Mouse (Mus musculus) Muller cell, postnatal 12 days (primary cell): ENCODE data around the gene Cptp.
A peak's percentile ranks its signal among the peaks of the same experiment; 100 is the strongest.

Experiments
- DNase-seq: peaks from one replicate; pipeline ENCODE4 v3.0.0-alpha.2; 2015; ENCODE audit errors: inconsistent ontology term

Cptp gene

GRCm38 (mm10) chr4:155887674-155888073 lies 18.4 kb upstream of the Cptp start:
- DNase-seq = no peak

GRCm38 (mm10) chr4:155886330-155886729 lies 17.1 kb upstream of the Cptp start:
- no peak for DNase-seq

DNA sequence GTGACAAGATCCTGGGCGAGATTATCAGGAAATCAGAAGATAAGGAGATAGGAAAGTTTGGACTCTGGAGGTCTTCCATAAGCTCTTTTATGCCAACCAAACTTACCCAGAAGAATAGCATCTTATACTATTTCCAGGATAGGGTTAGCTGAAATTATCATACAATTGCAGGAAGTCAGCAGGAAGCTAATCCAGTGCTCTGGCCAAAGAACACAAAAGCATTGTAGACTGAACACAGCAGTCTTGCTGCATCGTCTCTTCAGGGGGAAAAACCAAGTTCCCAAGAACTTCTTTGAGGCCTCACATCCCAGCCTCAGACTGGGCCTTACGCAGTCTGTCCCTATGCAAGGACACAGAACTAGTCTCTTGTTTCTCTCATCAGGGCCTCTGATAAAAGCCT lies 14.3 kb upstream of the Cptp start:
- DNase-seq = no peak

- no peak for DNase-seq
Observed at GRCm38 (mm10) chr4:155871404-155871803, 2.2 kb upstream of the Cptp start.

DNA sequence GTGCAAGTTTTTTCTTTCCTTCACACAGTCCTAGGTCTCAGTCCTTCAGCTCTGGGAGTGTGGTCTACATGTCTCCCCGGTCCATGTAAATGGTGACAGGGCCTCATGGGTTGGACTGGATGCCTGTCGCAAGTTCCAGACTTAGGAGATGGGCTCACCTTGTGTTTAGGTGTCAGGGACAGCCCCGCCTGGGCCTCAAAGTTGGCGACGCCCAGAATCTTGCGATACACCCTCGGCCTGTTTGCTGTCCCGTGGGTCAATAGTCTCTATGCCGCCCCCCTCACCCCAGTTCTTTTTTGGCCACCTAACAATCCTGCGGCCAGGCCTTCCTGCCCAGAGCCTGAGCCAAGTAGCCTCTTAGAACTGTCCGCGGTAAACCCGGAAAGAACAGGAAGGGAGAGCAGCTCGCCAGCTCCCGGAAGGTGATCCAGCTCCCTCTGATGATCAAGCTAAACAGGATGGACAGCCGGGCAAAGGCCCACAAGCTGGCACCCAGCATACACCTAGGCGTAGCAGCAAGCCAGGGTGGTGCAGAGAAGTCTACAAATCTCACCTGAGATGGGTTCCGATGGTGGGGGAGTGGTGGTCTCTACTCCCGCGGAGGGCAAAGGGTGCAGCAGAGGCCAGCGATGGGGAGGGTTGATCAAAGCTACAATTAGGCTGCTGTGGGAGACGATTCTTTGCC lies 484 bp downstream of the Cptp start:
- peak; percentile 29 for DNase-seq

- no peak for DNase-seq
Observed at GRCm38 (mm10) chr4:155863001-155863400, 6.2 kb downstream of the Cptp start, which contains the start of gene Tas1r3. Gene Tas1r3 (minus strand): TSS chr4:155863362.

DNA sequence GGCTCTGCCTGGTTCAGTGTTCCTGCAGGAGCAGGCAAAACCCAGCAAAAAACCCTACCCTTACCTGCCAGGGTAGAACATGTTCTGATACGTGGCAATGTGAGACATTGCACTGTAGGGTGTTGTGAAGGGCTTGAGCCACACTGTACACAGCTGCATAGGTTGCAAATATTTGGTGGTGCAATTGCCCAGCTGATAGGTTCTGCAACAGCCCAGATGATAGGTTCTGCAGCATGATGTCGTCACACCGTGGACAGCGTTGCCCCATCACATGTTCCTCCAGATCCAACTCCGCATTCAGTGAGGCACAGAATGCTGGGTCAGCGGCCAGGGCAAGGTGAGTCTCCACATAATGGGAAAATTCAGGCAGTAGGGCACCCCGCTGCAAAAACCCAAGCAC lies 7.5 kb downstream of the Cptp start:
- DNase-seq = no peak

GRCm38 (mm10) chr4:155859318-155859717 lies 9.9 kb downstream of the Cptp start:
- DNase-seq = peak; percentile 78

DNA sequence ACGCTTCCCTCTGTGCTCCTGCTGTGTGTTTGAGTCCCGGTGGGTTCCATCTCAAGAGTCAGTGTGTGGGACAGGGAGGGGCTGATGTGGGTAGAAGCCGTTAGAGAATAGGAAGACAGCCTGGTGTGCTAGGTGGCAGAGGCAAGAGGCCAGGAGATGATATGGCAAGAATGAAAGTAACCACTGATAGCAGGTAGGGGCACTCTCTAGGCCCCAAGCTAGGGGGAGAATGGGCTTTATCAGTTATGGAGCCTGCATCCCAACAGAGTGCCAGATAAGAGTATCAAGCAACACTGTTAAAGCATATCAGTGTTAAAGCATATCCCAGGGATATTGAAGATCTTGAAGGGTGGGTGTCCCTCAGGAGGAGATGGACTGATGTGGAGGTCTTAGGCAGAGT lies 12.4 kb downstream of the Cptp start:
- no peak for DNase-seq

DNA sequence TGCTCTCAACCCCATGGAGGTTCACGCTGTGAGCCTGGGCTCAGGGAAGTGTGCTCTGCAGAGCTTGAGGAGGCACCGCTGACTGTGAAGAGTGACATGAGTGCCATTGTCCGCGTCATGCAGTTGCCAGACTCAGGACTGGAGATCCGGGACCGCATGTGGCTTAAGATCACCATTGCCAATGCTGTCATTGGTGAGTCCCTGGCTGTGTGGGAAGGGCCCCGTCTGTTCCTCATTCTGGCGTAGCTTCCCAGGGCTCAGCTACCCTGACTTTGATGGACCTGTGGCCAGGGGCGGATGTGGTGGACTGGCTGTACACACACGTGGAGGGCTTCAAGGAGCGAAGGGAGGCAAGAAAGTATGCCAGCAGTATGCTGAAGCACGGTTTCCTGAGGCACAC lies 13.2 kb downstream of the Cptp start:
- no peak for DNase-seq

- no peak for DNase-seq
Observed at GRCm38 (mm10) chr4:155854991-155855390, 14.2 kb downstream of the Cptp start.

DNA sequence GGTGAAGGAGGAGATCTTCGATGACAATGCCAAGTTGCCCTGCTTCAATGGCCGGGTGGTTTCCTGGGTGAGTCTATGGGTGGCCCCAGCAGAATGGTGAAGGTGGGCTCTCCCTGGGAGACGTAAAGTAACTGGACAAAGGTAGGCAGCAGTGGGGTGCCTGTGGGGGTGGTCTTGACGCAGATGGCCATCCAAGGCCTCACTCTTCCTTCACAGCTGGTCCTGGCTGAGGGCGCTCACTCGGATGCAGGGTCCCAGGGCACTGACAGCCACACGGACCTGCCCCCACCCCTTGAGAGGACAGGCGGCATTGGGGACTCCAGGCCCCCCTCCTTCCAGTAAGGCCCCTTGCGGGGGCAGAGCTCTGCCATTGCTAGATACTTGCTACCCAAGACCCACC lies 15.8 kb downstream of the Cptp start:
- no peak for DNase-seq

GRCm38 (mm10) chr4:155851951-155852411 lies 17.3 kb downstream of the Cptp start:
- DNase-seq = peak; percentile 55

- DNase-seq = no peak
Observed at GRCm38 (mm10) chr4:155851368-155851767, 17.9 kb downstream of the Cptp start.

- no peak for DNase-seq
Observed at GRCm38 (mm10) chr4:155849792-155850451, 19.3 kb downstream of the Cptp start.

- DNase-seq = no peak
Observed at GRCm38 (mm10) chr4:155849391-155849790, 19.8 kb downstream of the Cptp start.

- DNase-seq = no peak
Observed at GRCm38 (mm10) chr4:155848434-155849095, 20.7 kb downstream of the Cptp start.

DNA sequence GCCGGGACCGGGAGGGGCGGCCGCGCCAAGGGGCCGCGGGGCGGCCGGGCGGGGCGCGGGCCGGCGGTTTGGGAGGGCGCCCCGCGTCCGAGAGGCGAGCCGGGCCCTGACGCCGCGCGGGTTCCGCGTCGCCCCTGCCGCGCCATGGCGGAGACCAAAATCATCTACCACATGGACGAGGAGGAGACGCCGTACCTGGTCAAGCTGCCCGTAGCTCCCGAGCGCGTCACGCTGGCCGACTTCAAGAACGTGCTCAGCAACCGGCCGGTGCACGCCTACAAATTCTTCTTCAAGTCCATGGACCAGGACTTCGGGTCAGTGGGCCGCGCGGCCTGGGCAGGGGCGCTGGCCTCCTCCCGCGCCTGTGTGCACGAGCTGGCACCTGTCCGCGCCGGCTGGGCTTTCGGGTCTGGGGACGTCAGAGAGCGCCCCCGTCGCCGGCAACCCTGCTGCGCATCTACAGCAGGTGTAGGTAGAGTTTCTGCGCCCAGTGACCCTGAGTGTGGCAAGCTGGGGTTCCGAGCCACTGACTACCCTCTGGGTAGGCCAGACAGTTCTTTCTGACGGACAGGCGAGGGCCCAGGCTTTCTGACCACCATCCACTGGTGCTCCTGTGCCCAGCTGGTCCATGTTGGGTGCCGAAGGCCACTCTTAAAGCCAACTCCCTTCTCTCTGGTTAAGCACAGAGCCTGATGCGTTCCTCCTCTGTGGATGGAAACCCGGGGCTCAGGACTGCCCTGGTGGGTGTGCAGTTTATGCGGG lies 21.5 kb downstream of the Cptp start:
- peak; percentile 57 for DNase-seq

- DNase-seq = peak; percentile 95
Observed at GRCm38 (mm10) chr4:155846871-155847578, 22.2 kb downstream of the Cptp start, which contains the start of gene Dvl1. Gene Dvl1 (plus strand): TSS chr4:155847402.

- DNase-seq = no peak
Observed at GRCm38 (mm10) chr4:155843231-155843630, 26.0 kb downstream of the Cptp start.

DNA sequence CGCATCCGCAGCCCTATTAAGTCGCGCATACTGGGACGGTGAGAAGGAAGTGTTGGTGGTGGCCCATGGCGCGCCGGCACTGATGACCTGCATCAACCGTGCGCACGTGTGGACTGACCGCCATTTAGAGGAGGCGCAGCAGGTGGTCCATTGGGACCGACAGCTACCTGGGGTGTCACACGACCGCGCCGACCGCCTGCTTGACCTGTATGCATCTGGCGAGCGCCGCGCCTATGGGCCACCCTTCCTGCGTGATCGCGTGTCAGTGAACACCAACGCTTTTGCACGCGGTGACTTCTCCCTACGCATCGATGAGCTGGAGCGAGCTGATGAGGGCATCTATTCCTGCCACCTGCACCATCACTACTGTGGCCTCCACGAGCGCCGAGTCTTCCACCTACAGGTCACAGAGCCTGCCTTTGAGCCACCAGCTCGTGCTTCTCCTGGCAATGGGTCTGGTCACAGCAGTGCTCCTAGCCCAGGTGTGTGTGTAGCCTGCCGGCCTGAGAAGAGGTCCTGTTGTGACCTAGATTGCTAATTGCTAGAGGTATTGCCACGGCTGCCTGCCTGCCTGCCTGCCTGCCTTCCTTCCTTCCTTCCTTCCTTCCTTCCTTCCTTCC lies 27.5 kb downstream of the Cptp start:
- no peak for DNase-seq
